Mouse (Mus musculus): ENCODE data around the gene C1s2. TPM values are rescaled to one million over a fixed set of nuclear protein-coding genes. Genes with fewer than 3 reads are reported as not detected.
"Not testable (repeated sequence)": the region's sequence is repeated elsewhere in the genome, so short reads cannot be mapped to it uniquely, and the experiment has no call there.

Gene C1s2
- polyA plus RNA-seq (2015; fragmentation: Nextera tagmentation; extraction: Ambion mirVana): not detected in 2 replicates

DNA sequence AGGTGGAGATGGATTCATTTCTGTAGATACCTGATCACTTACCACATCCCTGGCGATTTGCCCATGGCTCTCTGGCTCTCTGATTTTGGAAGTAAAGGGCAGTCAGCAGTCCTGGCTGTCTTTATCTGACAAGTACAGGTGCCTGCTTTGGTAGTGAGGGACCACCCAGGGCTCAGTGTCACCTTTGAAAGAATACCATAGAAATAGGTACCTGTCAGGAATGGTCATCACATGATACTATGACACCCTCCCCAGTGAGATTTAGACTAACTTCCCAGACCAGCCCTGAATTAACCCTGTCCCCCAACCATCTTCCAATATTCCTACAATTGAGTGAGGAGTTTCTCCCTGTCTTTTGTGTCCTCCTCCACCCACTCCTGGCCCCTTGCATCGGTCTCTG is at the start of gene C1s2:
Gene C1s2 (minus strand): TSS at position 101 of the 400 bp plus-strand sequence.
- not testable (repeated sequence) for H3K9me3 ChIP-seq (ENCODE audit: control insufficient read depth); H3K27ac ChIP-seq (ENCODE audit: low read depth, low read length); H3K4me3 ChIP-seq (ENCODE audit: low read depth, low read length); H3K4me1 ChIP-seq (replicated peaks; ENCODE audit: control insufficient read depth, insufficient read depth, low read length); H3K36me3 ChIP-seq (ENCODE audit: control insufficient read depth, insufficient read depth); H3K4me2 ChIP-seq (replicated peaks; ENCODE audit: low read depth); ATAC-seq; H3K27me3 ChIP-seq (replicated peaks; ENCODE audit: control insufficient read depth, insufficient read depth, low read length); H3K9ac ChIP-seq (ENCODE audit: low read depth, low read length)
- WGBS: 81% methylated on average over 2 of the region's 2 CpGs

GRCm38 (mm10) chr6:124683591-124684417 is 47.9 kb upstream of the C1s2 start:
- Histone ChIP-seq H3K36me3 (ENCODE audit: control insufficient read depth, insufficient read depth) (no peaks in the 10 kb centered on the region; the same call in 1 of the 2 replicates), H3K9ac (ENCODE audit: low read depth, low read length) (no peak overlapping the region), H3K4me1 (replicated peaks; ENCODE audit: control insufficient read depth, insufficient read depth, low read length) (peaks cover 6% of the 10 kb centered on the region; the same call in 1 of the 2 replicates), H3K4me3 (ENCODE audit: low read depth, low read length) (no peak overlapping the region), H3K4me2 (replicated peaks; ENCODE audit: low read depth) (peak overlapping the region; percentile 3; the same call in 1 of the 2 replicates), H3K27me3 (replicated peaks; ENCODE audit: control insufficient read depth, insufficient read depth, low read length) (no peaks in the 10 kb centered on the region), H3K27ac (ENCODE audit: low read depth, low read length) (peak overlapping the region; percentile 60), H3K9me3 (ENCODE audit: control insufficient read depth) (no peaks in the 10 kb centered on the region)
- TF ChIP-seq CTCF (IDR thresholded peaks at IDR 0.05; ENCODE audit: low read depth): no peak
- 60% methylated on average over 14 of the region's 14 CpGs for WGBS
- ATAC-seq: peak; percentile 49

DNA sequence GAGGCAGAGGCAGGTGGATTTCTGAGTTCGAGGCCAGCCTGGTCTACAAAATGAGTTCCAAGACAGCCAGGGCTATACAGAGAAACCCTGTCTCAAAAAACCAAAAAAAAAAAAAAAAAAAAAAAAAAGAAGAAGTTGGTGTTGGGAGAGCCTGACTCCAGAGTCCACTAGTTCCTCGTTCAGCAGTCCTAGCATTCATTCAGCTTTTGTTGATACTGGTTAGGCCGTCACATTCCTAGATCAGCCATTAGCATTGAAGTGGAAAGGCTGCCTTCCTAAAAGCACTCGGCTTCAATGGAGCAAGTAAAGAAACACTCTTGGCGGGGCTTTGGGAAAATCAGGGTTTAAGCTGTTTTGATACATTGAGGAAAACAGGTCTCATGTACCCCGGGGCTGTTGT is 46.4 kb upstream of the C1s2 start:
- not testable (repeated sequence) for H3K4me3 ChIP-seq (ENCODE audit: low read depth, low read length); H3K27me3 ChIP-seq (replicated peaks; ENCODE audit: control insufficient read depth, insufficient read depth, low read length); ATAC-seq; H3K9ac ChIP-seq (ENCODE audit: low read depth, low read length); H3K9me3 ChIP-seq (ENCODE audit: control insufficient read depth); H3K27ac ChIP-seq (ENCODE audit: low read depth, low read length); H3K36me3 ChIP-seq (ENCODE audit: control insufficient read depth, insufficient read depth); H3K4me2 ChIP-seq (replicated peaks; ENCODE audit: low read depth); H3K4me1 ChIP-seq (replicated peaks; ENCODE audit: control insufficient read depth, insufficient read depth, low read length)
- 63% methylated on average over 6 of the region's 6 CpGs for WGBS

DNA sequence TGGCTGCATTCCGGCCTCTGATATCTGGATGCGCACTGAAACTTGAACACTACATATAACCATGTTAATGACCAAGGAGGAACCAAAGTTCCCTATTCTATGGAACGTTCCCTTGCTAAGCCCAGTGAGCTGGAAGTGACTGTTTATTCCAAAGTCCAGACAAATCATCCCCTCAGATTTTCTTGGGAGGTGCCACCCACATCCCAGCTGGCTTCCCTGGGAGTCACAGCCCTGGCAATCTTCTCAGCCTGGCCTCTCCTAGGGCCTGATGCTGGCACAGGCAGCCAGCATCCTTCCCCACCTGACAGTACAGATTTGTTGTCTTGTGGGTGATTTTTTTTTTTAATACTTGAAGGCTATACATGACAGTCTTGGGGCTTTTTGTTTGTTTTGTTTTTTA is 43.6 kb upstream of the C1s2 start:
- Histone ChIP-seq H3K4me2 (replicated peaks; ENCODE audit: low read depth) (peak overlapping the region; percentile 13; the same call in 1 of the 2 replicates), H3K4me3 (ENCODE audit: low read depth, low read length) (no peak overlapping the region), H3K36me3 (ENCODE audit: control insufficient read depth, insufficient read depth) (peaks cover 4% of the 10 kb centered on the region; the same call in 1 of the 2 replicates), H3K9me3 (ENCODE audit: control insufficient read depth) (no peaks in the 10 kb centered on the region), H3K4me1 (replicated peaks; ENCODE audit: control insufficient read depth, insufficient read depth, low read length) (peaks cover 6% of the 10 kb centered on the region; the same call in 1 of the 2 replicates), H3K27me3 (replicated peaks; ENCODE audit: control insufficient read depth, insufficient read depth, low read length) (no peaks in the 10 kb centered on the region), H3K27ac (ENCODE audit: low read depth, low read length) (peak overlapping the region; percentile 75), H3K9ac (ENCODE audit: low read depth, low read length) (no peak overlapping the region)
- peak; percentile 63 for ATAC-seq
- 49% methylated on average over 3 of the region's 3 CpGs for WGBS
- TF ChIP-seq CTCF (IDR thresholded peaks at IDR 0.05; ENCODE audit: low read depth): no peak

- TF ChIP-seq CTCF (IDR thresholded peaks at IDR 0.05; ENCODE audit: low read depth): no peak
- no peaks in the 10 kb centered on the region for H3K9me3 ChIP-seq (ENCODE audit: control insufficient read depth)
- 52% methylated on average over 7 of the region's 7 CpGs for WGBS
Measured at GRCm38 (mm10) chr6:124678769-124679168, 42.9 kb upstream of the C1s2 start.

DNA sequence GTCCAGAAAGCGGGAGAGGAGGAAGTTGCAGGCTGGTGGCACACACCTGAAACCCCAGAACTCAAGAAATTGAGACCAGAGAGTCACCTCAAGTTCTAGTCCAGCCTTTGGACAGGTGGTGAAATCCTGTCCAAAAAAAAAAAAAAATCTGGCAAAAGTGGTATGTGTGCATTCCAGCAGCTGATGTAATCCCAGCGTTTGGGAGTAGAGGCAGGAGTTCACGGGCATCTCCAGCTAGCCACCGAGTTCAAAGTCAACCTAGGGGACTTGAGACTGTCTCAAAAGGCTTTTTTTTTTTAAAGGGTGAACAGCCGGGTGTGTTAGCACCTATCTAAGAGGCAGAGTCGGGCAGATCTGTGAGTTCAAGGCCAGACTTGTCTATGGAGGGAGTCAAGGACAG is 40.3 kb upstream of the C1s2 start:
- peak overlapping the region; percentile 35; the same call in 1 of the 2 replicates for H3K27ac ChIP-seq (ENCODE audit: low read depth, low read length)
- H3K36me3 ChIP-seq (ENCODE audit: control insufficient read depth, insufficient read depth): peaks cover 10% of the 10 kb centered on the region; the same call in 1 of the 2 replicates
- TF ChIP-seq CTCF (IDR thresholded peaks at IDR 0.05; ENCODE audit: low read depth): no peak
- no peak overlapping the region for H3K9ac ChIP-seq (ENCODE audit: low read depth, low read length)
- WGBS: 50% methylated on average over 6 of the region's 6 CpGs
- H3K4me3 ChIP-seq (ENCODE audit: low read depth, low read length): no peak overlapping the region
- no peak for ATAC-seq
- H3K4me2 ChIP-seq (replicated peaks; ENCODE audit: low read depth): no peak overlapping the region
- no peaks in the 10 kb centered on the region for H3K27me3 ChIP-seq (replicated peaks; ENCODE audit: control insufficient read depth, insufficient read depth, low read length)
- H3K9me3 ChIP-seq (ENCODE audit: control insufficient read depth): no peaks in the 10 kb centered on the region
- peaks cover 6% of the 10 kb centered on the region; the same call in 1 of the 2 replicates for H3K4me1 ChIP-seq (replicated peaks; ENCODE audit: control insufficient read depth, insufficient read depth, low read length)

More at GRCm38 (mm10) chr6:124678769-124679168, 42.9 kb upstream of the C1s2 start:
- H3K36me3 ChIP-seq (ENCODE audit: control insufficient read depth, insufficient read depth): peaks cover 10% of the 10 kb centered on the region; the same call in 1 of the 2 replicates
- H3K27me3 ChIP-seq (replicated peaks; ENCODE audit: control insufficient read depth, insufficient read depth, low read length): no peaks in the 10 kb centered on the region
- peak; percentile 86 for ATAC-seq
- H3K4me2 ChIP-seq (replicated peaks; ENCODE audit: low read depth): 0 out of 2 replicates have a peak overlapping the region, but pooled peaks have one; percentile 13
- H3K4me3 ChIP-seq (ENCODE audit: low read depth, low read length): no peak overlapping the region
- 0 out of 2 replicates have a peak overlapping the region, but pooled peaks have one; percentile 4 for H3K9ac ChIP-seq (ENCODE audit: low read depth, low read length)
- H3K4me1 ChIP-seq (replicated peaks; ENCODE audit: control insufficient read depth, insufficient read depth, low read length): peaks cover 6% of the 10 kb centered on the region; the same call in 1 of the 2 replicates
- peak overlapping the region; percentile 75 for H3K27ac ChIP-seq (ENCODE audit: low read depth, low read length)

All from intestine, postnatal 0 days (tissue).